Mouse (Mus musculus): ENCODE data around the gene Thada. TPM values are rescaled to one million over a fixed set of nuclear protein-coding genes. Genes with fewer than 3 reads are reported as not detected.

The Thada gene
- polyA plus RNA-seq, 2 experiments = 2.0 to 2.5 TPM

DNA sequence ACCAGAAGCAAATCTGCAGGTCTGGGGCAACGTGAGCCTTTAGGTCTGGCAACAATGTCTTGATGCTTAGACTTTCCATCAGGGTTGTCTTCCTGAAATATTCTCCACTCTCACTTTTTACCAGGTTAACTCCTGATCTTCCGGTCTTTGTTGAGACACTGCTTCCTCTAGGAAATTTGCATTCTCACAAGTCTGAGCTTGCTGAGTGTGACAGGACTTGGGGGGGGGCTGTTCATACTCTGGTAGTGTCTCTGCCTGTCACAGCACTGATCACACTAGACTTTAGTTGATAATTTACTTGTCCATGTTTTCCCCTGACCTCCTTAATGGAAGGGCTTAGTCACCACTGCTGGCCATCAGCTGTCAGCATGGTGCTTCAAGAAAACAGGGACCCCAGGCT, 21.4 kb upstream of the Thada start:
- no peak for DNase-seq (ENCODE audit: low read depth in 3 of 3, low spot score in 3 of 3)
- Histone ChIP-seq H3K27ac (no peak overlapping the region), H3K4me2 (ENCODE audit: low read depth) (no peak overlapping the region), H3K4me3 (ENCODE audit: insufficient read depth in 1 of 2, low read depth in 2 of 2, low read length in 2 of 2) (no peak overlapping the region), H3K9me3 (ENCODE audit: control insufficient read depth, low read length) (no peaks in the 10 kb centered on the region), H3K36me3 (replicated peaks; ENCODE audit: control insufficient read depth, insufficient read depth, low read depth) (no peaks in the 10 kb centered on the region), H3K9ac (replicated peaks) (no peak overlapping the region), H3K4me1 (replicated peaks; ENCODE audit: control insufficient read depth in 2 of 2, insufficient read depth in 2 of 2, low read length in 1 of 2) (no peaks in the 10 kb centered on the region), H3K27me3 (ENCODE audit: control insufficient read depth, insufficient read depth, low read length) (no peaks in the 10 kb centered on the region)
- ATAC-seq (ENCODE audit: insufficient read depth) = no peak
- TF ChIP-seq CTCF (IDR thresholded peaks at IDR 0.05; ENCODE audit: low read depth) = no peak
- TF ChIP-seq EP300 (IDR thresholded peaks at IDR 0.05; ENCODE audit: low read depth) = no peak
- WGBS (ENCODE audit: insufficient replicate concordance) = 53% methylated on average over 2 of the region's 2 CpGs

DNA sequence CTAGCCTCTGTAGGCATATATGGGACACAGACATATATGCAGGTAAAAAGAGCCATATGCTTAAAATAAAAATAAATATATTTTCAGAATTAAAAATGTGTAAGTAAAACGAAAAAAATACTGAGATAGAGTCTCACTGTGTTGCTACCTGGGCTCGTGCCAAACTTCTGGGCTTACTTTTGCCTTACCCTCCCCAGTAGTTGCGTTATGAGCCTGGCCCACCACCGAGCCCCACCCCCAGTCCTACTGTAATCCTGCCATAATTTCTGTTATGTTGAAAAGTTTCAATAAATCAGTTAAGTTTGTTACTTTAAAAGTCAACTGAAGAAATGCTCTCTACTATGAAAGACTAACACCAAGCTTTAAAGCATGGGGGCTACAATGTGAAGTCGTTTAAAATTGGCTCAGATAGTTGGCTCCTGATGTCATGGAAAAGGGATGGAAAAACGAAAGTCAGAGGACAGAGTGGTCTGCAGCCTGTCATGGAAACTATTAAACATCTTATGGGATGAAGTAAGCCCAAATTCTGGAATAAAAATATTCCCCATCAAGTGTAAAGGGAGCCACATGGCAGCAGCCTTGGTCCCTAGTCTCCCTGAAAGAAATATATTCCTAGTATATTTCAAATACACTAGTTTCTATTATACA, 17.8 kb upstream of the Thada start:
- H3K9me3 ChIP-seq (ENCODE audit: control insufficient read depth, low read length) = no peaks in the 10 kb centered on the region
- H3K27me3 ChIP-seq (ENCODE audit: control insufficient read depth, insufficient read depth, low read length) = no peaks in the 10 kb centered on the region
- H3K9ac ChIP-seq (replicated peaks) = no peak overlapping the region
- DNase-seq (ENCODE audit: low read depth in 3 of 3, low spot score in 3 of 3) (no peak), ATAC-seq (ENCODE audit: insufficient read depth) (no peak)
- TF ChIP-seq CTCF (IDR thresholded peaks at IDR 0.05; ENCODE audit: low read depth) = no peak
- no peak for TF ChIP-seq EP300 (IDR thresholded peaks at IDR 0.05; ENCODE audit: low read depth)
- no peak overlapping the region for H3K4me3 ChIP-seq (ENCODE audit: insufficient read depth in 1 of 2, low read depth in 2 of 2, low read length in 2 of 2)
- WGBS (ENCODE audit: insufficient replicate concordance) = 48% methylated on average over 6 of the region's 6 CpGs
- H3K4me1 ChIP-seq (replicated peaks; ENCODE audit: control insufficient read depth in 2 of 2, insufficient read depth in 2 of 2, low read length in 1 of 2) = no peaks in the 10 kb centered on the region
- no peak overlapping the region for H3K27ac ChIP-seq
- H3K36me3 ChIP-seq (replicated peaks; ENCODE audit: control insufficient read depth, insufficient read depth, low read depth) = no peaks in the 10 kb centered on the region
- H3K4me2 ChIP-seq (ENCODE audit: low read depth) = no peak overlapping the region

DNA sequence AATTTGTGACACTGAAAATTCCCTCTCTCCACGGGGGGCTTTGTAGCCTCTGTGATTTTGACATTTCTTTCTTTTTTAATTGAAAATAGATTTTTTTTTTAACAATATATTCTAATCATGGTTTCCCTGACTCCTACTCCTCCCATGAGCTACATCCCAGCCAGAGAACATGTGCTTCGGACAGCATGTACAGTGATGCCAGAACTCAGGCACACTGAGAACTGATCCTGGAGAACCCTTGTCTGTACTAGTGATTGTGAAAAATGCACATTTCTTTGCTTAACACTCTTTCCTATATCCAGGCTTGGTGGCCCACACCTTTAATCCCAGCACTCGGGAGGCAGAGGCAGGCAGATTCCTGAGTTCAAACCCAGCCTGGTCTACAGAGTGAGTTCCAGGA, 16.8 kb upstream of the Thada start:
- DNase-seq (ENCODE audit: low read depth in 3 of 3, low spot score in 3 of 3) (no peak), ATAC-seq (ENCODE audit: insufficient read depth) (no peak)
- H3K27me3 ChIP-seq (ENCODE audit: control insufficient read depth, insufficient read depth, low read length) = no peaks in the 10 kb centered on the region
- no peak overlapping the region for H3K4me2 ChIP-seq (ENCODE audit: low read depth)
- no peaks in the 10 kb centered on the region for H3K9me3 ChIP-seq (ENCODE audit: control insufficient read depth, low read length)
- H3K4me3 ChIP-seq (ENCODE audit: insufficient read depth in 1 of 2, low read depth in 2 of 2, low read length in 2 of 2) = no peak overlapping the region
- no peak overlapping the region for H3K27ac ChIP-seq
- no peak for TF ChIP-seq EP300 (IDR thresholded peaks at IDR 0.05; ENCODE audit: low read depth)
- H3K36me3 ChIP-seq (replicated peaks; ENCODE audit: control insufficient read depth, insufficient read depth, low read depth) = no peaks in the 10 kb centered on the region
- no peak overlapping the region for H3K9ac ChIP-seq (replicated peaks)
- H3K4me1 ChIP-seq (replicated peaks; ENCODE audit: control insufficient read depth in 2 of 2, insufficient read depth in 2 of 2, low read length in 1 of 2) = no peaks in the 10 kb centered on the region
- 61% methylated on average over 3 of the region's 3 CpGs for WGBS (ENCODE audit: insufficient replicate concordance)

DNA sequence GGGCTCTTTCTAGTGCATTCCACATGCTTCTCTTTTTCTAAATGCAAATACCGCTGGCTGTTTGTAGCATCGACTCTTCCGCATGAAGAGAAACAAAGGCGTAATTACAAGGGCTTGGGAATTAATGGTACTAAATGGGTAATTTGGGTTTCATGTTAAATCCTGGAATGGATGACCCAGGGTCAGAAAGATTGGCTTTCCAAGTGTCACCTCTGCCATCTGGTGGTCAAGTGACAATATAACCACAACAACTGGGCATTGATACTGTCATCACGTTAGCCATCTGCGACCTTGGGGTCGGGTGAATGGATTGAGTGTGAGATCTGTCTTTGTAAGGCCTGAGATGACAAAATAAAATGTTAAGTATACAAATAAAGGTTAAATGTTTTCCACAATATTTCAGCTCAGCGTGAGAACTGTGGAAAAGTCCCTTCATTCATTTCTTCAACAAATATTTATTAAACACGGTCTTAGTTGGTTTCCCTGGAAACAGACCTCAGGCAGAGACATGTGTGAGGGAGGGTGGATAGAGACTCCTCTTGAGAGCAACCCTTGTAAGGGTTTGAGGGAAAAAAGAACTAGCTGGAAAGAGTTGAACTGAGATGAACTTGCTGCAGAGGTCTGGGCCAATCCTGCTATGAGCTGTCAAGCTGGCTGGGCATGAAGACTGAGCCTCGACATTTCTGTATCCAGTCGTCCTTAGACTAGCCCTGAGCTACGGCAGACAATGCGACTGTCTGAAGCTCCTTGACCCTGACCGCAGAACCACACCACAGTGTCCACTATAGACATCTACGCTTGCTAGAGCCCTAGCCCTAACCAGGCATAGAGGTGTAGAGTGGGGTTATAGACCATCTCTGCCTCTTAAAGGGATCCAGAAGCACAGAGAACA, 14.7 kb upstream of the Thada start:
- Histone ChIP-seq H3K4me1 (replicated peaks; ENCODE audit: control insufficient read depth in 2 of 2, insufficient read depth in 2 of 2, low read length in 1 of 2) (no peaks in the 10 kb centered on the region), H3K9ac (replicated peaks) (no peak overlapping the region), H3K36me3 (replicated peaks; ENCODE audit: control insufficient read depth, insufficient read depth, low read depth) (no peaks in the 10 kb centered on the region), H3K9me3 (ENCODE audit: control insufficient read depth, low read length) (no peaks in the 10 kb centered on the region), H3K4me2 (ENCODE audit: low read depth) (no peak overlapping the region), H3K4me3 (ENCODE audit: insufficient read depth in 1 of 2, low read depth in 2 of 2, low read length in 2 of 2) (no peak overlapping the region), H3K27me3 (ENCODE audit: control insufficient read depth, insufficient read depth, low read length) (no peaks in the 10 kb centered on the region), H3K27ac (no peak overlapping the region)
- ATAC-seq (ENCODE audit: insufficient read depth) (no peak), DNase-seq (ENCODE audit: low read depth in 3 of 3, low spot score in 3 of 3) (peak; percentile 3 to 16 (median 4))
- WGBS (ENCODE audit: insufficient replicate concordance) = 48% methylated on average over 15 of the region's 15 CpGs
- TF ChIP-seq CTCF (IDR thresholded peaks at IDR 0.05; ENCODE audit: low read depth) (peak; percentile 60), EP300 (IDR thresholded peaks at IDR 0.05; ENCODE audit: low read depth) (no peak)

DNA sequence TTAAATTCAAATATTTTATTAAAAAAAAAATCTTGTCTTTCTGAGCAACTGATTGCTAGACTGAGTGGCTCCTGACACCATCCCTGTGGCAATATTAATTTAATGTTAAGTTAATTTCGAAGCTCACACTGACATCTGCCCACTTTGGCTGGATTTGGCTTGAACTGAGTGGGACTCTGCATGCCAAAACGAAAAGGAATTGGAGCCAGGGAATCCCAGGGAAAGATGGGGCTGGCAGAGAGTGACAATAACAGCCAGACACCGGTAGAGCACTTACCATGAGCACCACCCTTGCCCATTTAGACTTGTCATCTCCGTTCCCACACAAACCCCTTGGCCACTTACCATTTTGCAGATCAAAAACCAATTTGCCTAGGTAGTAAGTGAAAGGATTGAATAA, 12.3 kb upstream of the Thada start:
- WGBS (ENCODE audit: insufficient replicate concordance) = 64% methylated on average over 4 of the region's 4 CpGs
- TF ChIP-seq CTCF (IDR thresholded peaks at IDR 0.05; ENCODE audit: low read depth) (no peak), EP300 (IDR thresholded peaks at IDR 0.05; ENCODE audit: low read depth) (no peak)
- no peaks in the 10 kb centered on the region for H3K9me3 ChIP-seq (ENCODE audit: control insufficient read depth, low read length)
- no peaks in the 10 kb centered on the region for H3K27me3 ChIP-seq (ENCODE audit: control insufficient read depth, insufficient read depth, low read length)
- H3K4me1 ChIP-seq (replicated peaks; ENCODE audit: control insufficient read depth in 2 of 2, insufficient read depth in 2 of 2, low read length in 1 of 2) = no peaks in the 10 kb centered on the region
- ATAC-seq (ENCODE audit: insufficient read depth) (no peak), DNase-seq (ENCODE audit: low read depth in 3 of 3, low spot score in 3 of 3) (no peak)
- H3K36me3 ChIP-seq (replicated peaks; ENCODE audit: control insufficient read depth, insufficient read depth, low read depth) = no peaks in the 10 kb centered on the region
- no peak overlapping the region for H3K27ac ChIP-seq
- H3K9ac ChIP-seq (replicated peaks) = no peak overlapping the region
- H3K4me2 ChIP-seq (ENCODE audit: low read depth) = no peak overlapping the region
- H3K4me3 ChIP-seq (ENCODE audit: insufficient read depth in 1 of 2, low read depth in 2 of 2, low read length in 2 of 2) = no peak overlapping the region
